Mouse (Mus musculus): ENCODE data around the gene Pdzd2.

- TF ChIP-seq CTCF (IDR thresholded peaks at IDR 0.05; ENCODE audit: extremely low read depth, insufficient read depth, insufficient read length, insufficient replicate concordance) = no peak
- no peak for TF ChIP-seq POLR2A (IDR thresholded peaks at IDR 0.05; ENCODE audit: low read depth, low read length)
These were observed 370.9 kb downstream of the Pdzd2 start for GRCm38 (mm10) chr15:12368850-12369249.

Measured in spleen, adult 2 months (tissue).